Mouse (Mus musculus) midbrain, embryonic 11.5 days (tissue): Measurements from ENCODE around the gene Tpst2. TPM values are rescaled to one million over a fixed set of nuclear protein-coding genes. Genes with fewer than 3 reads are reported as not detected.
"Not testable (repeated sequence)": the region's sequence is repeated elsewhere in the genome, so short reads cannot be mapped to it uniquely, and the experiment has no call there.

Source experiments
- ATAC-seq: fragments of 200-750 bp; cut with Nextera tagmentation; 2 replicates; pipeline ENCODE4 v1.8.0; 2017; ENCODE audit warnings: moderate TSS enrichment, moderate library complexity; ENCODE audit not compliant: low FRiP score
- DNase-seq: peaks from one replicate; pipeline ENCODE4 v3.0.0; 2015; ENCODE audit warnings: low spot score; ENCODE audit errors: missing footprints
- H3K27ac ChIP-seq: fragments of 300-500 bp; sonication (generic); 2 replicates; pipeline ENCODE4 v1.5.1; 2014; ENCODE audit warnings: low read depth, low read length
- H3K27me3 ChIP-seq: fragments of 300-500 bp; sonication (generic); 2 replicates; pipeline ENCODE4 v1.6.1; 2014; ENCODE audit warnings: mild to moderate bottlenecking, low read length, moderate library complexity, mixed read lengths; ENCODE audit not compliant: control insufficient read depth, insufficient read depth
- H3K36me3 ChIP-seq: fragments of 300-500 bp; sonication (generic); 2 replicates; pipeline ENCODE4 v1.6.1; 2014; ENCODE audit warnings: mild to moderate bottlenecking, low read length, moderate library complexity, mixed read lengths; ENCODE audit not compliant: control insufficient read depth, insufficient read depth
- H3K4me1 ChIP-seq: fragments of 300-500 bp; sonication (generic); 2 replicates; pipeline ENCODE4 v1.6.1; 2014; ENCODE audit warnings: low read length; ENCODE audit not compliant: control insufficient read depth, insufficient read depth
- H3K4me2 ChIP-seq: fragments of 300-500 bp; sonication (generic); 2 replicates; pipeline ENCODE4 v1.6.1; 2014; ENCODE audit warnings: mild to moderate bottlenecking, moderate library complexity
- H3K4me3 ChIP-seq: fragments of 300-500 bp; sonication (generic); 2 replicates; pipeline ENCODE4 v1.5.1; 2014; ENCODE audit warnings: low read depth, low read length
- H3K9ac ChIP-seq: fragments of 300-500 bp; sonication (generic); 2 replicates; pipeline ENCODE4 v1.6.1; 2014; ENCODE audit warnings: low read length
- H3K9me3 ChIP-seq: fragments of 300-500 bp; sonication (generic); 2 replicates; pipeline ENCODE4 v1.6.1; 2016; ENCODE audit warnings: low read length; ENCODE audit not compliant: control insufficient read depth
- WGBS: fragments of 180-500 bp; shearing (Covaris S2); extraction: QIAGEN DNeasy Blood & Tissue Kit; methylation state at CpG from one replicate; pipeline ENCODE4 v1.1.7; 2014; 5-methylcytosine and 5-hydroxymethylcytosine counted together
- polyA plus RNA-seq: library from polyadenylated mRNA; unstranded; fragments of >200 nt; fragmentation: Nextera tagmentation; extraction: Ambion mirVana; gene quantifications from 2 replicates; pipeline ENCODE4 v1.2.1, GENCODE M21; 2014

Gene Tpst2
- polyA plus RNA-seq, 1 experiment from 2014 or later: 33.5 TPM

DNA sequence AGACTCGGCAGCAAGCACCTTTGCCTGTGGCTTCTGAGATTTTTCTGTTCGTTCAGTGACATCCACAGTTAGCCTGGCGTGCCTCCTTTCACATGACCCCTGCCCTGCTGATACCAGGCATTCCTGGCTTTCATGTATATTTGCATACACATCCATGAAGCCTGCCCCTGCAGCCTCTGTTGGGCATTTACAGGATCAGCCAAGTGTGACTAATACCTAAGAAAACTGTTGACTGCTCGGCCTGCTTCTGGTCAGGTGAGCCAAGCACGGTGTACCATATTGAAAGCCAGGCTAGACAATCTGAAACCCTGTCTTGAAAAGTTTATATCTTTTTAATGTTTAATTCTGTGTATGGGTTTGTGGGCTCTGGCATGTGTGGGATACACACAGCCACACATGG is 40.0 kb downstream of the Tpst2 start:
- no peak overlapping the region for H3K27ac ChIP-seq

DNA sequence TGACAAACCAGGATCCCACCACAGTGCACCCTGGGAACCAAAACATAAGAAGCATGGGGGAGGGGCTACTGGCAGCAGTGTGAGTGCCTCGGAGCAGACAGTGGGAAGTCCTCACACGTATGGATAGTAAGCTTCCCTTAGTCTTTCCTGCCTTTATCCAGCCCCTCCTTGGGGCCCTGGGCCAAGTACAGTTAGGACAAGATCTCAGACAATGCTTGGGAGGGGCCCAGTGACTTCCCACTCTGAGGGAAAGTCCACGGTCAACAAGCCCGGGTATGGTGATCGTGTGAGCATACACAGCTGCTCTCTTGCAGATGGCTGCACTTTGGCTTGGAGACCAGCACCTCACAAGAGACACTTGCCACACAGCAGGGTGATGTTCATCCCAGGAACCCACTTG is 40.8 kb downstream of the Tpst2 start:
- no peak overlapping the region for H3K9ac ChIP-seq

More for the DNA sequence above, 40.0 kb downstream of the Tpst2 start:
- Histone ChIP-seq H3K9me3 (no peaks in the 10 kb centered on the region), H3K27me3 (no peaks in the 10 kb centered on the region), H3K4me3 (no peak overlapping the region), H3K4me1 (no peaks in the 10 kb centered on the region; the same call in 1 of the 2 replicates), H3K4me2 (no peak overlapping the region), H3K9ac (no peak overlapping the region), H3K36me3 (no peaks in the 10 kb centered on the region)
- DNase-seq (no peak), ATAC-seq (no peak)
- WGBS: 60% methylated on average over 5 of the region's 5 CpGs

DNA sequence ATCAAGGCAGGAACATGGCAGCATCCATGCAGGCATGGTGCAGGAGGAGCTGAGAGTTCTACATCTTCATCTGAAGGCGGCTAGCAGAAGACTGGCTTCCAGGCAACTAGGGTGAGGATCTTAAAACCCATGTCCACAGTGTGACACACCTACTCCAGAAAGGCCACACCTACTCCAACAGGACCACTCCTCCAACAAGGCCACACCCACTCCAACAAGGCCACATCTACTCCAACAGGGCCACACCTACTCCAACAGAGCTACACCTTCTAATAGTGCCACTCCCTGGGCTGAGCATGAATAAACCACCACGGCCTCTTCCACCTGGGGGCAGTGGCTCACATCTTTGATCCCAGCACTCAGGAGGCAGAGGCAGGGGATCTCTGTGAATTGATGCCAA is 42.9 kb downstream of the Tpst2 start:
- WGBS: 59% methylated on average over 2 of the region's 2 CpGs
- DNase-seq, H3K9ac ChIP-seq, ATAC-seq, H3K27me3 ChIP-seq, H3K4me2 ChIP-seq, H3K4me3 ChIP-seq, H3K9me3 ChIP-seq, H3K36me3 ChIP-seq, H3K4me1 ChIP-seq, H3K27ac ChIP-seq: not testable (repeated sequence)

More for the DNA sequence above, 40.8 kb downstream of the Tpst2 start:
- Histone ChIP-seq H3K4me3 (no peak overlapping the region), H3K27me3 (no peaks in the 10 kb centered on the region), H3K9me3 (no peaks in the 10 kb centered on the region), H3K4me2 (no peak overlapping the region), H3K4me1 (no peaks in the 10 kb centered on the region; the same call in 1 of the 2 replicates), H3K36me3 (no peaks in the 10 kb centered on the region), H3K27ac (no peak overlapping the region)
- DNase-seq: no peak
- WGBS: 64% methylated on average over 5 of the region's 5 CpGs
- ATAC-seq: no peak

DNA sequence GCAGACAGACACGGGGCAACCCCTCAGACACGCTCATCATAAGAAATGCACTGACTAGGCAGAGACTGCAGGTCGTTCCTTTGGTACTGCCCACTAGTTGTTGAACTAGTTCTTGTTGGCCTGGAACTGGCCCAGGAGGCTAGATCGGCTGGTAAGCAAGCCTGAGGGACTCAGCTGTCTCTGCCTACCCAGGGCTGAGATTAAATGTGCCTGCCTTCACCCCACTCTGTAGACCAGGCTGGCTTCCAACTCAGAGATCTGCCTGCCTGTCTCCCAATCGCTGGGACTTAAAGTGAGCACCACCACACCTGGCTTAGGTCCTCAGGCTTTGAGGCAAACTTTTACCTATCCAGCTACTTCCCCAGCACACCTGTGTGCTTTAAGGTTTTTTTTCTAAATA is 43.9 kb downstream of the Tpst2 start:
- H3K27me3 ChIP-seq: no peaks in the 10 kb centered on the region

DNA sequence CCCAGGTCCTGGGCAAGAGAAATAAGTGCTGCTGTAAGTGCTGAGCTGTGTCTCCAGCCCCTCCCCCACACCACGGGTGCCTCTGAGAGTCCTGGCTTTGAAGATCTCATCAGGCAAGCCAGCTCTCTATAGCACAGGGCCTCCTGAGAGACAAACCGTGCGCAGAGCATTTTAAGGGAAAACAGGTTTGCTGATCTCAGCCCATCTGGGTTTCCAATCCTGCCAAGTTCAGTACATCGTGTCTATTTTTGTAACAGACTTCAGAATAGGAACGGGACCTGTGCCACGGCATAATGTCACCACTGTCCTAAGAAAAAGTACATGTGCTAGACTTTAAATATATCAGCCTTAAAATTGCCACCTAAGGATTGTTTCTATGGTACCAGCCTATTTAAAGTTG is 44.4 kb downstream of the Tpst2 start:
- Histone ChIP-seq H3K36me3 (no peaks in the 10 kb centered on the region), H3K4me3 (no peak overlapping the region), H3K9me3 (no peaks in the 10 kb centered on the region), H3K4me2 (no peak overlapping the region), H3K9ac (no peak overlapping the region), H3K27ac (no peak overlapping the region), H3K4me1 (no peaks in the 10 kb centered on the region; the same call in 1 of the 2 replicates), H3K27me3 (no peaks in the 10 kb centered on the region)
- no peak for ATAC-seq
- 76% methylated on average over 6 of the region's 6 CpGs for WGBS
- DNase-seq: no peak

More for the DNA sequence above, 43.9 kb downstream of the Tpst2 start:
- Histone ChIP-seq H3K4me1 (no peaks in the 10 kb centered on the region; the same call in 1 of the 2 replicates), H3K9me3 (no peaks in the 10 kb centered on the region), H3K27ac (no peak overlapping the region), H3K4me2 (no peak overlapping the region), H3K36me3 (no peaks in the 10 kb centered on the region), H3K9ac (no peak overlapping the region), H3K4me3 (no peak overlapping the region)
- no peak for ATAC-seq
- no peak for DNase-seq
- 77% methylated on average over 5 of the region's 5 CpGs for WGBS

DNA sequence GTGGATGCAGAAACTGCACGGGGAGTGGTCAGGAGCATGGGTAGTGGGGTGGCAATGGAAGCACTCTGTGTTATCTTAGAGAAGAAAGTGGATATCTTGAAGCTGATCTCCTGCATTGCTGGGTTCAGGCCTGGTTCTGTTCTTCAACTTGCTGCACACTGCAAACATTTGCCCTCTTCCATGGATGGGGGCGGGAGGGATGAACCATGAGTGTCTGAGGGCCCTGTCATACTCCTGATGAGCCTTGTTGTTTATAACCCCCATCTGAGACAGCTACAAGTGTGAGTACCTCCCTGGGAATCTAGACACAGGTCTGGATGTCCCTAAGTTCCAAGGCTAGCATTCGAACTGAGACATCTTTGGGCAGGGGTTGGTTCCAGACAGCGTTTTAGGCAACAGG is 44.9 kb downstream of the Tpst2 start:
- Histone ChIP-seq H3K9me3 (no peaks in the 10 kb centered on the region), H3K27ac (no peak overlapping the region), H3K4me2 (no peak overlapping the region), H3K4me1 (no peaks in the 10 kb centered on the region; the same call in 1 of the 2 replicates), H3K36me3 (no peaks in the 10 kb centered on the region), H3K4me3 (no peak overlapping the region), H3K9ac (no peak overlapping the region), H3K27me3 (no peaks in the 10 kb centered on the region)
- ATAC-seq (no peak), DNase-seq (no peak)
- WGBS: 75% methylated on average over 4 of the region's 4 CpGs

DNA sequence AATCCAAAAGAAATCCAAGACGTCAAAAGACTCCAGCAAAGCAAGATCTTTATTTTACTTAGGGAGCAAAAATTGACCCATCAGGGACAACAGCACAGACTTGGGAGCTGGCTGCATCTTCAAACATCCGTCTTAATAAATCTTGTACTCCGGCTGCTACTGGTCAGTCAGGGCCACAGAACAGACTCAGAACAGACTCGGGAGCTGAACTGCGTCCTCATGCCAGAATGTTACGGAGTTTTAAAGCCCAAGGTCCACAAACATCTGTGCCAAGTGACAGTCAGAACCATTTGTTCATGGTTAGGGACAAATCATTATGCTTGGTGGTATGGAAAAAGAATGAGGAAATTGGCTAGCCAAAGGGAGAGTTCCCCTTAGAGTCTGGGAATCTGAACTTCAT is 46.8 kb downstream of the Tpst2 start:
- Histone ChIP-seq H3K9ac (no peak overlapping the region), H3K9me3 (no peaks in the 10 kb centered on the region), H3K4me1 (peaks cover 8% of the 10 kb centered on the region), H3K4me2 (no peak overlapping the region), H3K4me3 (no peak overlapping the region), H3K36me3 (no peaks in the 10 kb centered on the region), H3K27ac (no peak overlapping the region), H3K27me3 (no peaks in the 10 kb centered on the region)
- ATAC-seq (no peak), DNase-seq (no peak)
- WGBS: 89% methylated on average over 6 of the region's 6 CpGs

DNA sequence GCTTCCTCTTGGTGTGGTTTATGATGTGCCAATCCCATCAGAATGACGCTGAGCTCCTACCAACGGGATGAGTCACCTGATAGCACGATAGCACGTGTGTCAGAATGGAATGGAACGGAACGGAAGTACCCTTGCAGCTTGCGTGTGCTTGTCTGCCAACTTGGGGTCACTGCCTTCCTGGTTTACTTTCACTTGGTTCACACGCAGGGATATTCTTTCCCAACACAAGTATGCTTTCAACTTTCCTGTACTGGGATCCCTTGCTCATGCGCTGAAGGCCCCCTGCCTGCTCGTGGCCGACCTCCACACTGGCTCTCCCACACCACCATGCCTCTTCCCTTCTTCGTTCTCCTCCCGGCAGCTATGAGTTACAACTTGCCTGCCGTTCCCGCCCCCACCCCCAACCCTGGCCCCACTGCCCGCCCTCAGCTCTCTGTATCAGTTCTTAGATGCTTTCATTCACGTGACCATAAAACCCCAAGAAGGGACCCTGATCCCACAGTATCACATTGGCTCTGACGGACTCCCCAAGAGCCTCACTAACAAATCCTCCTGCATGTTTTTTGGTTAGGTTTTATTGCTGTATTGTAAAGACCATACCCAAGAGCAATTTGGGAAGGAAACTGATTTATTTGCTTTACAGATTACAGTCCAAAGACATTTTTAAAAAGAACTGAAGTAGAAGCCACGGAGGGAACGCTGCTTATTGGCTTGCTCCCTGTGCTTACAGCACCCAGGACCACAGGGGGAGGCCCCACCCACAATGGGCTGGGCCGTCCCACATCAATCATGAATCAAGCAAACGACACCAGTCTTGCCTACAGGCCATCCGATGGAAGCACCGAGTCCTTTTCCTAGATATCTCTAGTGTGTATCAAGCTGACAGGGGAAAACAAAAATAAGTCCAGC is 48.4 kb downstream of the Tpst2 start:
- H3K4me1 ChIP-seq: peaks cover 8% of the 10 kb centered on the region
- no peaks in the 10 kb centered on the region for H3K27me3 ChIP-seq
- no peak overlapping the region for H3K9ac ChIP-seq
- ATAC-seq (peak; percentile 51; the same call in 1 of the 2 replicates), DNase-seq (no peak)
- peaks cover 5% of the 10 kb centered on the region; the same call in 1 of the 2 replicates for H3K36me3 ChIP-seq
- H3K4me2 ChIP-seq: peak overlapping the region; percentile 80; the same call in 1 of the 2 replicates
- H3K4me3 ChIP-seq: no peak overlapping the region
- WGBS: 34% methylated on average over 24 of the region's 24 CpGs
- no peak overlapping the region for H3K27ac ChIP-seq
- no peaks in the 10 kb centered on the region for H3K9me3 ChIP-seq
